Mouse (Mus musculus): Measurements from ENCODE around the gene Chrm1.
"Not testable (repeated sequence)": the region's sequence is repeated elsewhere in the genome, so short reads cannot be mapped to it uniquely, and the experiment has no call there.

The Chrm1 gene

GRCm38 (mm10) chr19:8718357-8718756, 54.8 kb downstream of the Chrm1 start:
- peak; percentile 52 to 58 for DNase-seq

GRCm38 (mm10) chr19:8719037-8719436, 55.4 kb downstream of the Chrm1 start:
- not testable (repeated sequence) for DNase-seq

DNA sequence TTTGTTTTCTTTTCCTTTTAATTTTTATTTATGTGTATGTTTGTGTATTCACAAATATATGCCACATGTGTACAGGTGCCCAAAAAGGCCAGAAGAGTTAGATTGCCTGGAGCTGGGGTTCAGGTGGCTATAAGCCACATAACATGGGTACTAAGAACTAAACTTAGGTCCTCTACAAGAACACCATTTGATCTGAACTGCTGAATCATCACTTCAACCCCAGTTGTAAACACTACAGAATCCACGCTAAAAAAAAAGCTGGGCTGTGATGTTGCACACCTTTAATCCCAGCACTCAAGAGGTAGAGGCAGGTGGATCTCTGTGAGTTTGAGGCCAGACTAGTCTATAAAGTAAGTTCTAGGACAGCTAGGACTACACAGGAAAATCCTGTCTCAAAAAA, 57.8 kb downstream of the Chrm1 start:
- DNase-seq, result no peak

- DNase-seq, result no peak
Measured at GRCm38 (mm10) chr19:8722021-8722420, 58.4 kb downstream of the Chrm1 start.

GRCm38 (mm10) chr19:8722559-8722906, 58.9 kb downstream of the Chrm1 start:
- DNase-seq, result no peak

DNA sequence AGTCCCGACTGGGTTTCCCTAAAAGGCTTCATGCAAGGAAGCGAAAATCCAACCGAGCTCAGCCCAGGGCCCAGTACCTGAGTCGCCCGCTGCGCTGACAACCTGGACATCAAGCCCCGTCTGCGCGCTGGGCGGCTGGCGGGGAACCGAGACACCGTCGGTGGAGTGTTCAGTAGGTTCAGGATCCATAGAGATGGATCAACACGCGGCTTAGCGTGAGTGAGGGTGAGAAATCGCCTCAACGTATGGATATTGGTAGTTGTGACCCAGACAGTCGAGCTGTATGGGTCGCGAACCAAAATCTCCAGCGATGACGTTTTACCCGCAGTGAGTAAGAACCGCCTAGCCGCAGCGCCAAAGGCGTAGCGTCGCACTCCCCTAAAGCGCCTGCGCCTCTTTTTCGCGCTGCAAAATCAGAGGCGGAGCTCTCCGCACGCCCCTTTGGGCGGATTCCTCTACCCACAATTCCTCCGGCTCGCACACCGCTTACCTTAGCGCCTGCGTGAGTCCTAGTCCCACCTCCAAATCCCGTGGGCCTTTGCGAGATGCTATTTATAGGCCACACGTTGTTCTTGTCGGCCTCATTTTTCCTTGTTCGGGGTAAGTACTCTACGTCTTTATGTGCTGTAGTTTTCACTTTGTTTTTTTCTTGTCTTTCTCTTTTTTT, 59.5 kb downstream of the Chrm1 start, which contains the start of gene Slc3a2:
TSS of gene Slc3a2 (minus strand) at position 463 of the 667 bp plus-strand sequence.
- DNase-seq, result peak; percentile 93 to 97

DNA sequence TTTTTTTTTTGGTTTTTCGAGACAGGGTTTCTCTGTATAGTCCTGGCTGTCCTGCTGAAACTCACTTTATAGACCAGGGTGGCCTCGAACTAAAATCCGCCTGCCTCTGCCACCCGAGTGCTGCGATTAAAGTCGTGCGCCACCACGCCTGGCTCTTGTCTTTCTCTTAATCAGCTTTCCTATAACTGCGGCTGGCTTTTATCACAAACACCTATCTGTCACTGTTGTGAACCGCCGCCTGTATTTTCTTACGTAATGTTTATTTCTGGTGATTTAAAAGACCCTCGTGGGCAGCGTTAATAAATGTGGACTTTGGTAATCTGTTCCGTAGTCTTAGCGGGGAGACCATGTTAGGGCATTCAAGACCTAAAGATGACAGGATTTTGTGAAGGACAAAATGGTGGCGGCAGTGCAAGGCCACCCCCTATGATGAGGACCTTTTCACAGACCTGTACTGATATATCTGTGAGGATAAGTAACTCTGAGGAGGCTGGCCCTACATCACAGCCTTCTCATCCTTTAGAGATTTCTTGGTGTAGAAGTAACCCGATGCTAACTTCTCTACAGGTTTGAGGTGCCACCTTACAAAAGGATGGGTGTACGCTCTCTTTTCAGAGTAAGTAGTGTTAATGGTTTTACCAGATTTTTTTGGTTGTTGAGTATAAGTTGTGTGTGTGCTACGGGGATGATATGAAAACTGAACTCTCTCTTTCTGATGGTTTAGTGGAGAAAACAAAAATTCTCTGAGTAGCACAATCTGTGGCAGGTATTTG, 60.2 kb downstream of the Chrm1 start:
- DNase-seq, result peak in 1 of 2 experiments; percentile 22

- DNase-seq, result no peak
Measured at GRCm38 (mm10) chr19:8724392-8724791, 60.8 kb downstream of the Chrm1 start.

DNA sequence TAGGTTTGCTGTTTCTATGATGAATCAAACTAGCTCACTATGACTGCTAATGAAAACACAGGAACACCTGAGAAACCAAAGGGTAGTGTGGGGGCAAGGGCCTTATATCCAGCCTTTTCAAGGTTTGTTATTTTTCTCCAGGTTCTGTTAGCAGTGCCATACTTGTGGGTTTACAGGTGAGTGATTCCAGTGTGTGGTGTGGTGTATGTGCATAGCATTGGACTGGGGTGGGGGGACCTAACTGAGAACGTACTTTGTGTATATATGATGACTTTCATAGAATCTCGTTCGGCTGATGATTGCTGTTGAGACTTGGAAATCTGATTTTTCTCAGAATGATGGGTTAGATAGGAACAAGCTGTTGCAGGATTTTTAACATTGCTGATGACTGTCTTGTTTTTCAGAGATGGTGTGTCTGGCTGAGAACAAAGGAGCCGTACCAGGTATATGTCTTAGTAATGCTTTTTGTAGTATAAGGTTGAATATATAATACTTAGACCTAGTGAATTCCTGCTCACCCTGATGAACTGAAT, 61.6 kb downstream of the Chrm1 start:
- no peak for DNase-seq

- DNase-seq, result no peak
Measured at GRCm38 (mm10) chr19:8726609-8727390, 63.2 kb downstream of the Chrm1 start.

GRCm38 (mm10) chr19:8727495-8728114, 64.0 kb downstream of the Chrm1 start:
- DNase-seq, result no peak

- DNase-seq, result not testable (repeated sequence)
Measured at GRCm38 (mm10) chr19:8728335-8729099, 64.9 kb downstream of the Chrm1 start.

Data from thymus, postnatal 36 days (tissue).